ENCODE assay signal across 20 mouse cellular contexts in genomic region chr2:165485826-165486225, GRCm38 (mm10). TPM values are rescaled to one million over a fixed set of nuclear protein-coding genes. Genes with fewer than 3 reads are reported as not detected.
A peak's percentile ranks its signal among the peaks of the same experiment; 100 is the strongest.
DNase-seq lines count a peak whose midpoint lies in the region; ATAC-seq and TF ChIP-seq lines count a peak whose summit lies in the region.
"Had no signal": no experiment of that assay in that cellular context is flagged by ENCODE, and none has a peak within 500 bp of the region (broad histone marks: within the 10 kb centered on the region; RNA-seq: fewer than 3 reads in every experiment).

No protein-coding gene starts in this region.

- no peak overlapping the region for H3K4me2 ChIP-seq in forebrain, embryonic 12.5 days
- no peak overlapping the region for H3K4me2 ChIP-seq in forebrain, embryonic 11.5 days (ENCODE audit: low read depth, low read length, severe bottlenecking)
- no peak overlapping the region for H3K4me2 ChIP-seq in hindbrain, embryonic 13.5 days
- H3K4me2 ChIP-seq in hindbrain, embryonic 12.5 days (replicated peaks) = no peak overlapping the region
- H3K4me2 ChIP-seq: heart, embryonic 11.5 days; heart, embryonic 15.5 days; hindbrain, embryonic 15.5 days had no signal

- ATAC-seq in forebrain, embryonic 12.5 days (ENCODE audit: low FRiP score) = no peak
- ATAC-seq in forebrain, embryonic 11.5 days (replicated peaks; ENCODE audit: low FRiP score) = no peak
- ATAC-seq in hindbrain, embryonic 13.5 days (ENCODE audit: low FRiP score) = no peak
- no peak for ATAC-seq in hindbrain, embryonic 12.5 days (ENCODE audit: low FRiP score)
- ATAC-seq: activated CD4-positive, CD25-positive, alpha-beta regulatory T cell, adult 4 months; intestine, embryonic 16.5 days; Patski had no signal

- no peaks in the 10 kb centered on the region for H3K27me3 ChIP-seq in forebrain, embryonic 12.5 days
- H3K27me3 ChIP-seq in forebrain, embryonic 11.5 days (ENCODE audit: control insufficient read depth, insufficient read depth, low read length) = no peaks in the 10 kb centered on the region
- H3K27me3 ChIP-seq in hindbrain, embryonic 13.5 days = no peaks in the 10 kb centered on the region
- H3K27me3 ChIP-seq in hindbrain, embryonic 12.5 days = no peaks in the 10 kb centered on the region; the same call in 1 of the 2 replicates
- H3K27me3 ChIP-seq: hindbrain, embryonic 15.5 days; Patski had no signal

- no peaks in the 10 kb centered on the region for H3K9me3 ChIP-seq in forebrain, embryonic 12.5 days
- H3K9me3 ChIP-seq in forebrain, embryonic 11.5 days (ENCODE audit: control insufficient read depth, low read length) = no peaks in the 10 kb centered on the region
- no peaks in the 10 kb centered on the region for H3K9me3 ChIP-seq in hindbrain, embryonic 13.5 days
- H3K9me3 ChIP-seq in hindbrain, embryonic 12.5 days (replicated peaks) = no peaks in the 10 kb centered on the region
- H3K9me3 ChIP-seq: heart, embryonic 15.5 days; hindbrain, embryonic 15.5 days had no signal

- WGBS in forebrain, embryonic 12.5 days = 79% methylated on average over 3 of the region's 3 CpGs
- 81% methylated on average over 3 of the region's 3 CpGs for whole genome bisulfite sequencing in forebrain, embryonic 11.5 days
- 80% methylated on average over 3 of the region's 3 CpGs for WGBS in hindbrain, embryonic 13.5 days
- 81% methylated on average over 3 of the region's 3 CpGs for whole genome bisulfite sequencing in hindbrain, embryonic 12.5 days

- intact Hi-C loops in left cerebral cortex, adult 2 months (cut with DNase I) = loop anchor here (5.0 kb wide), 1 partner anchor 79 kb away; no protein-coding TSS in a partner anchor

- no peak overlapping the region for H3K4me3 ChIP-seq in forebrain, embryonic 12.5 days (replicated peaks)
- H3K4me3 ChIP-seq in forebrain, embryonic 11.5 days (ENCODE audit: low read depth, low read length) = no peak overlapping the region
- H3K4me3 ChIP-seq in hindbrain, embryonic 13.5 days = no peak overlapping the region
- H3K4me3 ChIP-seq in hindbrain, embryonic 12.5 days = no peak overlapping the region
- no peak overlapping the region for H3K4me3 ChIP-seq in left cerebral cortex, adult 2 months
- H3K4me3 ChIP-seq: heart, adult 2 months; heart, embryonic 15.5 days; hindbrain, embryonic 15.5 days had no signal

- no peak overlapping the region for H3K9ac ChIP-seq in forebrain, embryonic 12.5 days
- no peak overlapping the region for H3K9ac ChIP-seq in forebrain, embryonic 11.5 days (ENCODE audit: low read length)
- peak overlapping the region; percentile 29; the same call in 1 of the 2 replicates for H3K9ac ChIP-seq in hindbrain, embryonic 13.5 days
- H3K9ac ChIP-seq in hindbrain, embryonic 12.5 days = no peak overlapping the region
- H3K9ac ChIP-seq: heart, embryonic 15.5 days; hindbrain, embryonic 15.5 days had no signal

- peaks cover 29% of the 10 kb centered on the region for H3K36me3 ChIP-seq in forebrain, embryonic 12.5 days (replicated peaks)
- H3K36me3 ChIP-seq in forebrain, embryonic 11.5 days (ENCODE audit: control insufficient read depth, insufficient read depth, low read length) = no peaks in the 10 kb centered on the region; the same call in 1 of the 2 replicates
- peaks cover 29% of the 10 kb centered on the region for H3K36me3 ChIP-seq in hindbrain, embryonic 13.5 days
- H3K36me3 ChIP-seq in hindbrain, embryonic 12.5 days = peaks cover 27% of the 10 kb centered on the region

- H3K4me1 ChIP-seq in forebrain, embryonic 12.5 days = peaks cover 11% of the 10 kb centered on the region
- H3K4me1 ChIP-seq in forebrain, embryonic 11.5 days (replicated peaks; ENCODE audit: control insufficient read depth, insufficient read depth, low read length) = no peaks in the 10 kb centered on the region; the same call in 1 of the 2 replicates
- peaks cover 19% of the 10 kb centered on the region for H3K4me1 ChIP-seq in hindbrain, embryonic 13.5 days (replicated peaks)
- peaks cover 13% of the 10 kb centered on the region for H3K4me1 ChIP-seq in hindbrain, embryonic 12.5 days

- H3K27ac ChIP-seq in forebrain, embryonic 12.5 days = 0 out of 2 replicates have a peak overlapping the region, but pooled peaks have one; percentile 21
- no peak overlapping the region for H3K27ac ChIP-seq in forebrain, embryonic 11.5 days (ENCODE audit: low read depth, low read length)
- H3K27ac ChIP-seq in hindbrain, embryonic 13.5 days = no peak overlapping the region
- H3K27ac ChIP-seq in hindbrain, embryonic 12.5 days = no peak overlapping the region
- H3K27ac ChIP-seq in left cerebral cortex, adult 2 months = peak overlapping the region; percentile 4; the same call in 1 of the 2 replicates
- H3K27ac ChIP-seq: heart, adult 2 months; heart, embryonic 15.5 days had no signal

- DNase-seq in forebrain, embryonic 11.5 days (ENCODE audit: low spot score) = no peak
- no peak for DNase-seq in left cerebral cortex, adult 2 months (ENCODE audit: extremely low spot score in 1 of 2, low spot score in 2 of 2)
- DNase-seq in left cerebral cortex, adult 11 months (ENCODE audit: low spot score) = no peak
- DNase-seq in heart, adult 18-20 months = no peak
- DNase-seq: adrenal gland, postnatal 14 days; gastrocnemius, postnatal 10 days; heart, adult 2 months; heart, postnatal 14 days had no signal

- TF ChIP-seq CTCF in left cerebral cortex, adult 2 months (IDR thresholded peaks at IDR 0.05) = no peak

RNA-seq across cellular contexts. Expression of gene Trp53rka, which starts 7.3 kb away (rescaled TPM):
- polyA plus RNA-seq in forebrain, embryonic 12.5 days (2016; fragmentation: Nextera tagmentation; extraction: Ambion mirVana) = 43.3 and 47.5 TPM in 2 replicates
- polyA plus RNA-seq in forebrain, embryonic 11.5 days (2014; fragmentation: Nextera tagmentation; extraction: Ambion mirVana) = 53.1 and 58.9 TPM in 2 replicates
- polyA plus RNA-seq in hindbrain, embryonic 13.5 days (2015; fragmentation: Nextera tagmentation; extraction: Ambion mirVana) = 43.0 and 45.4 TPM in 2 replicates
- polyA plus RNA-seq in hindbrain, embryonic 12.5 days (2016; fragmentation: Nextera tagmentation; extraction: Ambion mirVana) = 51.3 and 52.3 TPM in 2 replicates
- total RNA-seq in left cerebral cortex, adult 2 months (2021) = 10 to 100 TPM; 21.5 to 22.0 TPM
- 10 to 100 TPM; 10.5 to 12.6 TPM for total RNA-seq in heart, adult 18-20 months (2021)

RNA-seq across cellular contexts. Expression of gene Slc13a3, which starts 12.8 kb away (rescaled TPM):
- polyA plus RNA-seq in forebrain, embryonic 12.5 days (2016; fragmentation: Nextera tagmentation; extraction: Ambion mirVana) = 2.1 and 3.3 TPM in 2 replicates
- 1.9 and 2.5 TPM in 2 replicates for polyA plus RNA-seq in forebrain, embryonic 11.5 days (2014; fragmentation: Nextera tagmentation; extraction: Ambion mirVana)
- 2.2 and 2.6 TPM in 2 replicates for polyA plus RNA-seq in hindbrain, embryonic 13.5 days (2015; fragmentation: Nextera tagmentation; extraction: Ambion mirVana)
- polyA plus RNA-seq in hindbrain, embryonic 12.5 days (2016; fragmentation: Nextera tagmentation; extraction: Ambion mirVana) = 0.55 and 1.2 TPM in 2 replicates
- 10 to 100 TPM; 12.0 to 18.6 TPM for total RNA-seq in left cerebral cortex, adult 2 months (2021)
- under 1 TPM; 0.25 to 0.31 TPM for total RNA-seq in heart, adult 18-20 months (2021)
- total RNA-seq: hematopoietic stem cell, adult 5-6 weeks; MEL had no signal
- polyA plus RNA-seq: activated CD4-positive, CD25-positive, alpha-beta regulatory T cell, adult 4 months; C2C12 had no signal

RNA-seq across cellular contexts. Expression of gene Slc2a10, which starts 17.8 kb away (rescaled TPM):
- polyA plus RNA-seq in forebrain, embryonic 12.5 days (2016; fragmentation: Nextera tagmentation; extraction: Ambion mirVana) = 4.1 and 4.6 TPM in 2 replicates
- polyA plus RNA-seq in forebrain, embryonic 11.5 days (2014; fragmentation: Nextera tagmentation; extraction: Ambion mirVana) = 4.2 TPM in 2 replicates
- 2.8 and 3.1 TPM in 2 replicates for polyA plus RNA-seq in hindbrain, embryonic 13.5 days (2015; fragmentation: Nextera tagmentation; extraction: Ambion mirVana)
- 6.9 and 7.1 TPM in 2 replicates for polyA plus RNA-seq in hindbrain, embryonic 12.5 days (2016; fragmentation: Nextera tagmentation; extraction: Ambion mirVana)
- 1 to 10 TPM; 1.2 TPM for total RNA-seq in left cerebral cortex, adult 2 months (2021)
- 1 to 10 TPM; 5.7 to 7.0 TPM for total RNA-seq in heart, adult 18-20 months (2021)
- total RNA-seq: MEL had no signal
- polyA plus RNA-seq: activated CD4-positive, CD25-positive, alpha-beta regulatory T cell, adult 4 months; Patski had no signal

Comparison
In these comparisons a context has a peak if more than half of its experiments do, and no peak if none do; other contexts are left out.
1. H3K27ac ChIP-seq: peak in forebrain, embryonic 12.5 days (single experiment) and left cerebral cortex, adult 2 months (single experiment); none in forebrain, embryonic 11.5 days (single experiment), hindbrain, embryonic 13.5 days (single experiment) and hindbrain, embryonic 12.5 days (single experiment).